Mouse (Mus musculus) frontal cortex, postnatal 14 days (tissue): ENCODE measurements around the gene Dnajc21.

Experiments
- DNase-seq, 2 experiments: peaks; one replicate each; pipeline ENCODE4 v3.0.0; 2022; ENCODE audit warnings: low spot score in 2 of 2

Dnajc21 gene

GRCm38 (mm10) chr15:10436893-10437292 lies 33.4 kb downstream of the Dnajc21 start:
- no peak for DNase-seq

DNA sequence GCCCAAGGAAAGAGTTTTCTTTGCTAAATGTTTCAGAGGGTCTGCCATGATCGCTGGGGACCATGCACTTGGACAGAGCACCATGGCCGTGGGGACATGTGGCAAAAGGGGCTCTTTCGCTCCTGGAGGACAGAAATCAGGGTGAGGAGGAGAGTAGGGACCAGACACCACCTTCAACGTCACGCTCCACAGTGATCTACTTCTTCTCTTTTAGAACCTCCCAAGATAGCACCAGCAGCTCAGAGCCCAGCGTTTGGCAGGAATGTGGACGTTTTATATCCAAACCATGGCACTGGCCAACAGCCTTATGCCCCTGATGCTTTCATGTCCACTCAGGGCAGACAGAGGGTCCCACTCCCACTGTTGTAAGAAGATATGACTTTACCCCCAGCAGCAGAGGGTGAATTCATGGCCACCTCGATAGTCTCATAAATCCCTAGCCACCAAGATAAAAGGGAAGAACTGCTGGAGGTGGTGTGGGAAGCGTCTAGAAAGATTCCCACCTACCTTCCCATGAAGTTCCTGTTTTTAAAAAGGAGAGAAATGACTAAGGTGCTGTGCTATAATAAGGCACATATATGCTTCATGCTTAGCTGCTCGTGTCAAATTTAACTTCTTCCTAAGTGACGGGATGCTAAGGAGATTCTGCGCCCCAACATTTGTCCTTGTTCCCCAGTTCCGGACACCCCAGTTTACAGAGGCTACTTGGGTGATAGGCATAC lies 43.6 kb downstream of the Dnajc21 start:
- no peak for DNase-seq

DNA sequence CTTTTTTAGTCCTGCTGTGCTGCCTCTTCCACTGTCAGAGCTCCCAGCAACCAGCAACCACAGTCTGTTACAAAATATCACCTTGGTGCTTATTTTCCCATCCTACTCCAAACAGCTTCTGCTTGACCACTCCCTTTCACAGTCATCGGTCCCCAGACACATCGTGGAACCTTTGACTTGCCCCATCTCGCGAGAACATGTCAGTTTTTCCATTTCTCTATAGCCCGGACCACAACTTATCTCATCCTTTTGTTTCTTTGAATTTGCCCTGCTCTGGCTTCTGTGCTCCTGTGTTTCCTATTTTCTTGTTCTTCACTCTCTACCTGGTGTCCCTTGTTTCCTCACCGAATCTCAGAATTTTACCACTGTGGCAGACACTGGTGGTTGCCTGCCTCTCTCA lies 44.2 kb downstream of the Dnajc21 start:
- DNase-seq = no peak

DNA sequence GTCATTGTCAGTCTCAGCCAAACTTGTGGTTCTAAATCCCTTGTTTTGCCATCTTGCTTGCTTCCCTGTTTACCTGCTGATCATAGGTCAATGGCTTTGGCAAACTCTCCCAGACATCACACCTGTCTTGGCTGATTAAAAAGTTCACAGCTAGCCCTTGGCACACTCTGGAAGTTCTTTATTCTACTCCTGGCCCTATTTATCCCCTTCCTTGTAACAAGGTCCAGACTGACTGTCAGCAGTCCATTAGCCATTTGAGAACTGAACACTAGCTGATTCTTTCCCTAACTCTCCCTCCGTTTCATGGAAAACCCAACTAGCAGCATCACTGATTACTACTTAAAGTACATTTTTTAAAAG lies 48.6 kb downstream of the Dnajc21 start:
- DNase-seq = no peak

DNA sequence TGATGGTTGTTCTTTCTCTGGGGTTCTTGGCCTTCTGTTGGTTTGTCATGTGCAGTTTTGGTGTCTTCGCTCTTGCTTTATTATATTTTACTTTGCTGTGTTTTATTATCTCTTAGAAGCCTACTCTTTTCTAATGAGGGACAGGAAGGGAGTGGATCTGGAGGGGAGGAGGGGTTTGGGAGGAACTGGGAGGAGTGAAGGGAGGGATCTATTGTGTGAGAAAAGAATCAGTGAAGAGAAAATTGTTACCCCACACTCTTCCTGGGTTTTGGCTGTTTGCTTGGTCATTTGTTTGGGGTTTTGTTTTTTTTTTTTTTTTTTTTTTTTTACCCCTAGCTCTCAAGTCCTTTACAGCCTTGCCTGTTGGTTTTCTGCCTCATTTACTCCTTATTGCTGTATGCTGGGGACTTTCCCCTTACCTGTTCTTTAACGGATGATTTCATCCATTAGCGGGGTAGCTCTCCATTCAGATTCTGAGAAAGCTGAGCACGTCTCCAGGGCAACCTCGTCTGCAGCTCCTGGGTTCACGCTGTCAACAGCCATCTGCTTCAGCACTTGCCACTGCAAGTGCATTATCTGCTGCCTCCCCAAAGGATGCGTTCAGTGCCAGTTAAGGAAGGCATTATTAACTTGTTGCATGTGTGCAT lies 49.1 kb downstream of the Dnajc21 start:
- DNase-seq = no peak

DNA sequence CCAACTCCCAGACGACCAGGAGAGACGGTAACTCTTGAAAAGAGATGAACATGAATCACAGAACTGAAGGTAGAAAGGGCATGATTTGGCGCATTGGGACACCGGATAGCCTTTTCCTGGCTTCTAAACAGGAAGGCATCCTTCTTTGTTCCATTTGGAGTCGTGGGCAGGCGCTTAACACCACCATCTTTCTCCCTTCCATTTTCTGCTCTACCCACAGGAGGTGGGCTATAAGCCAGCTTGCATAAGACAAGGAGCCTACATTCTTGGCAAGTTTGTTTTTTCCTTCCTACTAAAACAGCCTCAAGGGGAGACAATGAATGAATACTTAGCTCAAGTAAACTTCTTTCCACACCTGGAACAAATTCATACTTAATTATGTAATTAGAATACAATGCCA lies 56.7 kb downstream of the Dnajc21 start:
- no peak for DNase-seq

DNA sequence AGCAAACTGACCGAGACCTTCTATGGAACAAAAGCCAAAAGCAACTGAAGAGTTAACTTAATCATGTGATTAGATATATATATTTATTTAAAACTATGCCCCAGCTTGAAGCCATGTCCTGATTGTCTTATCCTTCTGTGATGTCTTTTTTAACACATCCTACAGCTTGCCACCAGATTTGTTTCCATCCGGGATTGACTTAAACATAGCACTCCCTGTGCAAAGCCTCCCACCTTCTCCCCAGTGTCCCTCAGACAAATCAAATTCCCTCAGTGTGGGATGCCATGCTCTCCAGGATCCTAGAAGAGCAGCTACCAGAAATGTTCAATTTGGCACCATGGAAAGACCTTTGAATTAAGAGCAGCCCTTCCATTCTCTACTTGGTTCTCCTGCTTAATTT lies 59.4 kb downstream of the Dnajc21 start:
- DNase-seq = no peak

GRCm38 (mm10) chr15:10409842-10410241 lies 60.5 kb downstream of the Dnajc21 start:
- DNase-seq = no peak

DNA sequence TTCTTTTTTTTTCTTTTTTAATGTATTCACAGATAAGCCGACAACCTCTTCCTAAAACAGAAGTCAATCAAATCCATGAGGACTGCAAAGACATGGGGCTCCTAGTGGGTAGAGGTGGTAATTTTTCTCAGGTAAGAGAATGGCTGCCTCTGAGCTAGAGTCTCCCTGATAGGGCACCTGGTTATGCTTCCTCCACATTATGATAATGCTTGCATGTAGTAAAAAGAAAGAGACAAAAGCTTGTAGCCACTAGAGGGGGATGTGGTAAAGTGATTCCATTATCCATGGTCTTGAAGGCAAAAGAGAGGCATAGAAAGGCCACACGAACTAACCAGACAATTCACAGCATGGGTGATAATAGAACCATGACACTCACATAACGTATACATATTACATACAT lies 69.9 kb downstream of the Dnajc21 start:
- DNase-seq = no peak

DNA sequence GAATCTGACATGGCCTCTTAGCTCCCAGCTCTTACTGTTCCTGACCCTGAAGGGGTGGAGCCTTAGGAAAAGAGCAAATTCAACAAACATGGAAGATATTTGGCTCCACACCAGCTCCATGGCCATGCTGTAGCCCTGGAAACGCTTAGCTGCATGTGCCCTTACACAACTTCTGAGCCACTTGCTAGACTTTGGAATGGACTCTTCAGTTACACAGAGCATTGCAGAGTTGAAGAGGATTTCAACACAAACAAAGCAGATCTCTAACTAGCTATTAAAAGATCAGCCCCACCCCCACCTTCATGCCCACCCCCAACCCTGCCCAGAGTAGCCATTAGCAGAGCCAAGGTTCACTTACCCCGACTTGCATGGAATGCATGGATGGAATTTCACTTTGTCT lies 70.5 kb downstream of the Dnajc21 start:
- DNase-seq = no peak
